Mouse (Mus musculus): ENCODE data around the gene Irf1. TPM values are rescaled to one million over a fixed set of nuclear protein-coding genes. Genes with fewer than 3 reads are reported as not detected.

Irf1 gene
- polyA plus RNA-seq, 1 experiment from 2014 or later = 7.3 TPM

GRCm38 (mm10) chr11:53773641-53774360, 4.0 kb downstream of the Irf1 start:
- H3K4me1 ChIP-seq = peaks cover 17% of the 10 kb centered on the region
- peaks cover 43% of the 10 kb centered on the region for H3K27me3 ChIP-seq (replicated peaks)
- no peak overlapping the region for H3K27ac ChIP-seq
- H3K4me2 ChIP-seq = no peak overlapping the region
- ATAC-seq = no peak
- no peak overlapping the region for H3K4me3 ChIP-seq
- peaks cover 41% of the 10 kb centered on the region for H3K36me3 ChIP-seq
- H3K9me3 ChIP-seq (replicated peaks) = no peaks in the 10 kb centered on the region
- H3K9ac ChIP-seq = no peak overlapping the region
- WGBS (ENCODE audit: insufficient replicate concordance) = 81% methylated on average over 16 of the region's 16 CpGs

- WGBS (ENCODE audit: insufficient replicate concordance) = 72% methylated on average over 13 of the region's 13 CpGs
Observed at GRCm38 (mm10) chr11:53774659-53775255, 4.9 kb downstream of the Irf1 start.

GRCm38 (mm10) chr11:53777736-53778135, 7.9 kb downstream of the Irf1 start:
- Histone ChIP-seq H3K4me3 (no peak overlapping the region), H3K4me1 (peaks cover 18% of the 10 kb centered on the region), H3K4me2 (no peak overlapping the region), H3K9me3 (replicated peaks) (no peaks in the 10 kb centered on the region), H3K27me3 (replicated peaks) (peaks cover 5% of the 10 kb centered on the region; the same call in 1 of the 2 replicates), H3K27ac (no peak overlapping the region), H3K36me3 (peaks cover 41% of the 10 kb centered on the region), H3K9ac (no peak overlapping the region)
- ATAC-seq = no peak
- WGBS (ENCODE audit: insufficient replicate concordance) = 67% methylated on average over 5 of the region's 5 CpGs

More at GRCm38 (mm10) chr11:53774659-53775255, 4.9 kb downstream of the Irf1 start:
- no peak overlapping the region for H3K4me2 ChIP-seq
- no peak overlapping the region for H3K4me3 ChIP-seq
- no peaks in the 10 kb centered on the region for H3K9me3 ChIP-seq (replicated peaks)
- peaks cover 41% of the 10 kb centered on the region for H3K36me3 ChIP-seq
- no peak overlapping the region for H3K9ac ChIP-seq
- H3K27me3 ChIP-seq (replicated peaks) = peaks cover 34% of the 10 kb centered on the region
- peaks cover 15% of the 10 kb centered on the region for H3K4me1 ChIP-seq
- no peak overlapping the region for H3K27ac ChIP-seq
- ATAC-seq = no peak

- no peak overlapping the region for H3K9ac ChIP-seq
- H3K9me3 ChIP-seq (replicated peaks) = no peaks in the 10 kb centered on the region
- H3K36me3 ChIP-seq = peaks cover 41% of the 10 kb centered on the region
- no peak overlapping the region for H3K27ac ChIP-seq
- H3K4me2 ChIP-seq = no peak overlapping the region
- no peak overlapping the region for H3K4me3 ChIP-seq
- peaks cover 18% of the 10 kb centered on the region for H3K4me1 ChIP-seq
- ATAC-seq = no peak
- H3K27me3 ChIP-seq (replicated peaks) = 0 out of 2 replicates have a peak, but pooled peaks cover under 1% of the 10 kb centered on the region
- WGBS (ENCODE audit: insufficient replicate concordance) = 77% methylated on average over 5 of the region's 5 CpGs
Observed at GRCm38 (mm10) chr11:53778455-53778854, 8.6 kb downstream of the Irf1 start.

GRCm38 (mm10) chr11:53779808-53780207, 10.0 kb downstream of the Irf1 start:
- H3K27ac ChIP-seq = no peak overlapping the region
- 32% methylated on average over 2 of the region's 2 CpGs for WGBS (ENCODE audit: insufficient replicate concordance)
- H3K4me3 ChIP-seq = no peak overlapping the region
- H3K9ac ChIP-seq = no peak overlapping the region
- no peak for ATAC-seq
- no peaks in the 10 kb centered on the region for H3K9me3 ChIP-seq (replicated peaks)
- H3K36me3 ChIP-seq = peaks cover 30% of the 10 kb centered on the region
- H3K27me3 ChIP-seq (replicated peaks) = no peaks in the 10 kb centered on the region
- H3K4me2 ChIP-seq = no peak overlapping the region
- peaks cover 18% of the 10 kb centered on the region for H3K4me1 ChIP-seq

GRCm38 (mm10) chr11:53780262-53780661, 10.4 kb downstream of the Irf1 start:
- peaks cover 26% of the 10 kb centered on the region; the same call in 1 of the 2 replicates for H3K36me3 ChIP-seq
- 52% methylated on average over 3 of the region's 3 CpGs for WGBS (ENCODE audit: insufficient replicate concordance)
- no peaks in the 10 kb centered on the region for H3K9me3 ChIP-seq (replicated peaks)
- H3K4me3 ChIP-seq = no peak overlapping the region
- H3K27me3 ChIP-seq (replicated peaks) = no peaks in the 10 kb centered on the region
- H3K27ac ChIP-seq = no peak overlapping the region
- no peak overlapping the region for H3K4me2 ChIP-seq
- no peak overlapping the region for H3K9ac ChIP-seq
- ATAC-seq = 0 out of 2 replicates have a peak, but pooled peaks have one; percentile 13
- H3K4me1 ChIP-seq = peaks cover 18% of the 10 kb centered on the region

GRCm38 (mm10) chr11:53781201-53781775, 11.5 kb downstream of the Irf1 start:
- Histone ChIP-seq H3K4me1 (peaks cover 18% of the 10 kb centered on the region), H3K27me3 (replicated peaks) (no peaks in the 10 kb centered on the region), H3K4me2 (no peak overlapping the region), H3K9me3 (replicated peaks) (no peaks in the 10 kb centered on the region), H3K4me3 (no peak overlapping the region), H3K9ac (no peak overlapping the region), H3K36me3 (peaks cover 17% of the 10 kb centered on the region; the same call in 1 of the 2 replicates), H3K27ac (no peak overlapping the region)
- no peak for ATAC-seq
- 71% methylated on average over 4 of the region's 4 CpGs for WGBS (ENCODE audit: insufficient replicate concordance)

GRCm38 (mm10) chr11:53781964-53782363, 12.2 kb downstream of the Irf1 start:
- WGBS (ENCODE audit: insufficient replicate concordance) = 69% methylated on average over 7 of the region's 7 CpGs
- ATAC-seq = no peak
- H3K4me3 ChIP-seq = no peak overlapping the region
- peaks cover 10% of the 10 kb centered on the region; the same call in 1 of the 2 replicates for H3K36me3 ChIP-seq
- no peak overlapping the region for H3K4me2 ChIP-seq
- H3K4me1 ChIP-seq = peaks cover 18% of the 10 kb centered on the region
- no peak overlapping the region for H3K27ac ChIP-seq
- no peak overlapping the region for H3K9ac ChIP-seq
- no peaks in the 10 kb centered on the region for H3K27me3 ChIP-seq (replicated peaks)
- no peaks in the 10 kb centered on the region for H3K9me3 ChIP-seq (replicated peaks)

- Histone ChIP-seq H3K4me3 (no peak overlapping the region), H3K9ac (no peak overlapping the region), H3K36me3 (peaks cover under 1% of the 10 kb centered on the region; the same call in 1 of the 2 replicates), H3K4me2 (no peak overlapping the region), H3K9me3 (replicated peaks) (no peaks in the 10 kb centered on the region), H3K27me3 (replicated peaks) (no peaks in the 10 kb centered on the region), H3K27ac (no peak overlapping the region), H3K4me1 (peaks cover 22% of the 10 kb centered on the region)
- WGBS (ENCODE audit: insufficient replicate concordance) = 73% methylated on average over 9 of the region's 9 CpGs
- no peak for ATAC-seq
Observed at GRCm38 (mm10) chr11:53783288-53783687, 13.5 kb downstream of the Irf1 start.

GRCm38 (mm10) chr11:53785311-53785936, 15.6 kb downstream of the Irf1 start:
- no peak for ATAC-seq
- H3K27ac ChIP-seq = no peak overlapping the region
- H3K9me3 ChIP-seq (replicated peaks) = no peaks in the 10 kb centered on the region

GRCm38 (mm10) chr11:53786058-53787031, 16.5 kb downstream of the Irf1 start:
- no peak for ATAC-seq
- Histone ChIP-seq H3K36me3 (no peaks in the 10 kb centered on the region), H3K4me1 (peaks cover 22% of the 10 kb centered on the region; the same call in 1 of the 2 replicates), H3K27ac (no peak overlapping the region), H3K9ac (no peak overlapping the region), H3K4me2 (no peak overlapping the region), H3K9me3 (replicated peaks) (no peaks in the 10 kb centered on the region), H3K4me3 (no peak overlapping the region), H3K27me3 (replicated peaks) (no peaks in the 10 kb centered on the region)
- WGBS (ENCODE audit: insufficient replicate concordance) = 52% methylated on average over 13 of the region's 13 CpGs

More at GRCm38 (mm10) chr11:53785311-53785936, 15.6 kb downstream of the Irf1 start:
- Histone ChIP-seq H3K4me1 (peaks cover 23% of the 10 kb centered on the region), H3K4me3 (no peak overlapping the region), H3K9ac (no peak overlapping the region), H3K36me3 (no peaks in the 10 kb centered on the region), H3K4me2 (no peak overlapping the region), H3K27me3 (replicated peaks) (no peaks in the 10 kb centered on the region)
- 46% methylated on average over 3 of the region's 3 CpGs for WGBS (ENCODE audit: insufficient replicate concordance)

All from liver, embryonic 12.5 days (tissue).